Mouse (Mus musculus) lung, postnatal 36 days (tissue): Measurements from ENCODE around the gene Olfr829.
"Not testable (repeated sequence)": the region's sequence is repeated elsewhere in the genome, so short reads cannot be mapped to it uniquely, and the experiment has no call there.

Source experiments
- DNase-seq: peaks from one replicate; pipeline ENCODE4 v3.0.0; 2022; ENCODE audit warnings: mixed read lengths

Olfr829 gene

DNA sequence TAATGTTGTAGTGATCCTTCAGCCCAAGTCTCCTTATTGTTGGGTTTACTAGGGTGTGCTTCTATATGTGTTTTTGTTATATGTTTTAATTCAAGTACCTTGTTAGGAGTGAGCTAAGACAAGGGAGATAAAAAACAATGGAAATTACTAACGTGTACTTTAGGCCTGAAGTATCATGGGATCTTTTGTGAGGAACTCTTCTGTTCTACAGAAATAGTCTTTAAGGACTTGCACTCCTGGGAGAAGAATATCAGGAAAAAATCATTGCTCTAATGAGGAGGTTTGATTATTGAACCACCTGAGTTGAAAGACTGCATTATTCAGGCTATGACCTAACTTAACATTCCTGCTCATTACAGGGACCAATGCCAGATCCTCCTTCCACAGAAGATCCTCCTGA is at the start of gene Olfr829:
Olfr829 (plus strand) TSS at position 301 of the 400 bp plus-strand sequence.
- no peak for DNase-seq

DNA sequence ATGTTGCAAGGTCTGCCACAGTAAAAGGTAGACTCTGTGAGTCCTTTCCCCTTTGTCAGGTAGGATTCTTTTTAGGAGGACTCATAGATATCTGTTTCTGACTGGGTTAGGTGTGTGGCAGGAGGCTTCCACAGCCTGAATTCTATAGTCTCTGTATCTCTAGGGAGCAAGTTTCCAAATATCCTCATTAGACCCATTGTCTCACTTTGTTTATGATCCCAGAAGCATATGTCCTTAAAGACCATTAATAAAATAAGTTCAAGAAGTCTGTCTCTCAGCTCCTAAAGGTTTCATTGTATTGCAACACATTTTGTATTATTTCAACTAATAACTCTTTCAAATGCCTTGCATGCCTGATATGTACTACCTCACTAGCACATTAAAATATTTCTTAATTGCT is 35.3 kb upstream of the Olfr829 start, which contains the start of gene Olfr828:
Olfr828 (minus strand) TSS at position 101 of the 400 bp plus-strand sequence.
- no peak for DNase-seq

DNA sequence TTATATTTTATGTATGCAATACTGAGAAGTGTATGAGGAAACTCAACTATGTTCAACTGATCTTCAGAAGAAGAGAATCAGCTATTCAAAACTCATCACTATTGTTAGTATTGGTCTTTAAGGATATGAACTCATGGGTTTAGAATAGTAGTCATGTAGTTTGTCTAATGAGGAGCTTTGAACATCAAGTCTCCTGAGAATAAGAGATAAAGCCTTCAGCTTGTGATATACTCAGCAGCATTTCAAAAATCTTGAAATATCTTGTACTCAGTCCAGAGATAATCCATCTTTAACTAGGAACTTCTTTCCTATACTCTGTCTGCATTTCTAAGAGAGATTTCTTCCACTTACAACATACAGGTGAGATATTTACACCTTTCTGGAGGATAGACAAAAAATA is 19.7 kb downstream of the Olfr829 start, which contains the start of gene Olfr830:
Olfr830 (plus strand) TSS at position 301 of the 400 bp plus-strand sequence.
- DNase-seq = no peak

DNA sequence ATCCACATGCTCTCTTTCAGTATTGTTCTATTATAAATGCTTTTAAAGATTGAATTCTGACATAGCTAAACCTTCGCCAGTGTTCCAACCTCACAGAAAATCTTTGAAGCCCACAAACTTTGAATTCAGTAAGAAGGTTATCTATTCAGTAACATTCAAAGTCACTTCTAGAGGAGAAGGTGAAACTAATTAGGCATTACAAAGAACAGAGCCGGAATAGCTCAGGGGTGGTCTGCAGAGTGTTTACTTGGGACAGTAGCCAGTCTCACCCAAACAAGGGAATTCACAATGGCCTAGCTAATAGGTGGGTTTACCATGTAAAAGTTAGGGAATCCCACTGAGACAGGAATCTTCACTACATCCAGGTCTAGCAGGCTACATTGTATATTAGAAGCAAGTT is 53.0 kb downstream of the Olfr829 start:
- not testable (repeated sequence) for DNase-seq
